Mouse (Mus musculus): ENCODE measurements around the gene Enox1.
A peak's percentile ranks its signal among the peaks of the same experiment; 100 is the strongest.
"Not testable (repeated sequence)": the region's sequence is repeated elsewhere in the genome, so short reads cannot be mapped to it uniquely, and the experiment has no call there.

Gene Enox1

GRCm38 (mm10) chr14:77156222-77156910 lies at the start of gene Enox1:
TSS of gene Enox1 (plus strand) at chr14:77156763.
- DNase-seq (ENCODE audit: inconsistent ontology term) = peak; percentile 91

DNA sequence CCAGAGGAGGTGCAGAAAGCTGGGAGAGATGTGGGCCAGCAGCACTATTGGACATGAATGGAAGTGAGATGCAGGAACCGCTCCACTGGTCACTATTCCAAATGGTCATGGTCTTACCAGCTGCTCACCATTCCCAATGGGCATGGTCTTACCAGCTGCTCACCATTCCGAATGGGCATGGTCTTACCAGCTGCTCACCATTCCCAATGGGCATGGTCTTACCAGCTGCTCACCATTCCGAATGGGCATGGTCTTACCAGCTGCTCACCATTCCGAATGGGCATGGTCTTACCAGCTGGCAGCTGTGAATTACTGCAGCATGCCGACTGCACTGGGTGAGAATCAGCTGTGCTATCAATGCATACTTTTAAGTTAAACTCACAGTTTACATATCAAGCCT lies 45.9 kb upstream of the Enox1 start:
- not testable (repeated sequence) for DNase-seq (ENCODE audit: inconsistent ontology term)

GRCm38 (mm10) chr14:77130612-77131011 lies 26.0 kb upstream of the Enox1 start:
- DNase-seq (ENCODE audit: inconsistent ontology term) = no peak

GRCm38 (mm10) chr14:77136936-77137335 lies 19.6 kb upstream of the Enox1 start:
- DNase-seq (ENCODE audit: inconsistent ontology term) = no peak

- peak; percentile 54 for DNase-seq (ENCODE audit: inconsistent ontology term)
Observed at GRCm38 (mm10) chr14:77141324-77142282, 15.0 kb upstream of the Enox1 start.

DNA sequence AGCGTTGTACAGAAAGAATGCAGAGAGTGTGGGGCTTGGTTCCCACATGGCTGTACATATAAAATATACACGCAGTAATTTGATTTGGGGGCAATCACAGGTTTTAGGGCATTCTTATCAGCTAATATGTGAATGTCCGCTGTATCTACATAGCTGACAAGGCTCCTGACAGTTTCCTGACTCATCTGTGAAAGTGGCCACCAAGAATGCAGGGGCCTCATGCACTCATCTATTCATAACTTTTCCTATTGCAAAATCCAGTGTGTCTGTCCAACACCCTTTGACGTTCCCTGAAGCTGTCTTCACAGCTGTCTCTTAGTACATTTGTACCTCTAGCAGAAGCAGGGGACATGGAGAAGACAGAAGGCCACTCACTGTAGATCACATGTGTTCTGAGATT lies 11.5 kb upstream of the Enox1 start:
- DNase-seq (ENCODE audit: inconsistent ontology term) = no peak

- no peak for DNase-seq (ENCODE audit: inconsistent ontology term)
Observed at GRCm38 (mm10) chr14:77147635-77148034, 8.9 kb upstream of the Enox1 start.

GRCm38 (mm10) chr14:77150556-77150955 lies 6.0 kb upstream of the Enox1 start:
- DNase-seq (ENCODE audit: inconsistent ontology term) = no peak

GRCm38 (mm10) chr14:77151431-77151830 lies 5.1 kb upstream of the Enox1 start:
- no peak for DNase-seq (ENCODE audit: inconsistent ontology term)

DNA sequence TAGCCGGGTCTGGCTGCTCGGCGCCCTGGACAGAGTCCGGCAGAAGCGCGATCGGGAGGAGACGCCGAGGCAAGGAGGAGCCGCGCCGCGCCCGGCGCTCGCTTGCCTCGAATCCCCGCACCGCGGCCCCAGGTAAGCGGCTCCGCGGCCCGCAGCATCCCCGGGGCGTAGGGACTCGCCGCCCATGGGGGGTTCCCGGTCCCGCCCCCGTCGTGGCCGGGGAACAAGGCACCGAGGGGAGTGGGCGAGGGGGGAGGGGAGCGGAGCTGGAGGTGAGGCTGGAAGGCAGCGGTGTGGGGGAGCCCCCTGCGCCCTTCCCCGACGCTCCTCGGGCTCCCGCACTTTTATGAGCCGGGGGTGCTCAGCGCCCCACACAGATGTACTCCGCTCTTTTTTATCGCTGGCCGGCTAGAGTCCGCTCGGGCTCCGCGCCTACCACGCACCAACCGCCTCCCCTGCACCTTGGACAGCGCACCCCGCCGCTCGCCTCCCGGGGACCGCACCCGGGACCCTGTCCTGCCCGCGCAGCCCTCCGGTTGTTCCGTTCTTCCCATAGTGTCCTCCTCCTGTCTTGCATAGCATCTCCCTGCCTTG lies 445 bp downstream of the Enox1 start:
- peak; percentile 70 for DNase-seq (ENCODE audit: inconsistent ontology term)

DNA sequence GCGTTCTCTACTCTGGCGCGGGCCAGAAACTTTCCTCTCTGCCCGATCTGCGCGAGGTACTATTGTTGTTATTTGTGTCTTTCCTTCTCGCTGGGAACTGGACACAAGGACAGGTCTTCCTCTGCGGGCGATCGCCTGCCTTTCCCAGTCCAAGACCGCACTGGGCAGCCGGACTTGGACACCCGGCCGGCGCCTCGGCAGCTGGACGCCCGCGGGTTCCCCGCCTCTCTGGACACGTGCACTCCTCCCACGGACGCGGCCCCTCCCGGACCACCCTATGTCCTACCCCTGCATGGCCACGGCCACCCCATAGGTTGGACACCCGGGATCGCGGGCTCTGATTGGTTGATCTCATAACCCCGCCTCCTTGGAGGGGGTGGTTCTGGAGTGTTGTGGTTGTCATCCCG lies 945 bp downstream of the Enox1 start:
- DNase-seq (ENCODE audit: inconsistent ontology term) = peak; percentile 87

- DNase-seq (ENCODE audit: inconsistent ontology term) = no peak
Observed at GRCm38 (mm10) chr14:77159397-77159796, 2.8 kb downstream of the Enox1 start.

DNA sequence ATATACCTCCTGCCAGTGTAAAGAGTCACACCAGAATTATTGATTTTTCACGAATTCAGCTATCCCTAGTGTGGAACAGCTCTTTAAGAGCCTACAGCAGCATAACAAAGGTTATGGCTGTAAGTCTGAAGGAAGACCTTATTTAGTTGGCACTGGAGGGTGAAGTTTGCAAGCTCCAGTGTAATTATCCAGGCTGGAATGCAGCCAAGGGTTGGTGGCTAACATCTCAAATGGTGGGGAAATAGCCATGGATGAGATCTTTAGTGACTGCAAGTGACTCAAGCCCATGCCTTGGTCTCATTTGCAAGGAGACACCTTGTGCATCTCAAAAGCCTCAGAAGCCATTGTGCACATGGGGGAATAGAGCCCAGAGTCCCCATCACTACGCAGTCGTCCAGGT lies 5.9 kb downstream of the Enox1 start:
- no peak for DNase-seq (ENCODE audit: inconsistent ontology term)

GRCm38 (mm10) chr14:77164396-77164795 lies 7.8 kb downstream of the Enox1 start:
- DNase-seq (ENCODE audit: inconsistent ontology term) = no peak

DNA sequence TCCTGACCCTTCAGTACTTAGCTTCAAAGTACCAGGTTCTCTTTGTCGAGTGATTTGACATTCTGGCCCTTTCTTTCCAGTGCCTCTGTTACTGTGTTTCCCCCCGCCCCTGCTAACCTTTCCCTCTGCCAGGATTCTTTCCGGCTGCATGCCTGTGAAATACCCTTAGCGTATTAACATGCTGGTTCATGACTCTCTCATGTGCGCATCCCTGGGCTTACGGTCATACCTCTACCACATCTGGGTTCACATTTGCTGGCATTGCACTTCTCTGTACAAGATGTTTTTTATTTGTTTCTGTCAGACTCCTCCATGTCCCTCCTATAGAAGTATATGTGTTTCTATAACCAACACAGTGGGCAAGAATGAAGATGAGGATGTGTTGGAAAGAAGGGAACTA lies 11.6 kb downstream of the Enox1 start:
- DNase-seq (ENCODE audit: inconsistent ontology term) = no peak

DNA sequence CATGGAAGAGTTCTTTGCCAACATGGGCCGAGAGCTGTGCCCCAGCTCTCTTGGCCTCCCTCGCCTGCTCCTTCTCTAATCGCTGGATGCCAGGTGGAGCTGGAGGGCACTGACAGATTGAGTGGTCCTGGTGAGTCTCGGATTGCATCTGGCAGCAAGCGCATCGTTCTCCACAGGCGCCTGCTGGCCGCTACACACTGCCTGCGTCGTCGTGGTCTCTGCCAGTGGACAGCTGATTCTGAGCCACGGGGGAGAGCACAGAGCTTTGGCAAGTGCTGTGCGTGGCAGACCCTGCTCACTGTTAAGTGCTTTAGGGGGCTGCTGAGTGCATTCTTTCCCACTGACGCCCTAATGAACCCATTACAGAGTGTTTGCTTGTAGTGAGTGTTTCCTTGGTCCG lies 17.9 kb downstream of the Enox1 start:
- no peak for DNase-seq (ENCODE audit: inconsistent ontology term)

DNA sequence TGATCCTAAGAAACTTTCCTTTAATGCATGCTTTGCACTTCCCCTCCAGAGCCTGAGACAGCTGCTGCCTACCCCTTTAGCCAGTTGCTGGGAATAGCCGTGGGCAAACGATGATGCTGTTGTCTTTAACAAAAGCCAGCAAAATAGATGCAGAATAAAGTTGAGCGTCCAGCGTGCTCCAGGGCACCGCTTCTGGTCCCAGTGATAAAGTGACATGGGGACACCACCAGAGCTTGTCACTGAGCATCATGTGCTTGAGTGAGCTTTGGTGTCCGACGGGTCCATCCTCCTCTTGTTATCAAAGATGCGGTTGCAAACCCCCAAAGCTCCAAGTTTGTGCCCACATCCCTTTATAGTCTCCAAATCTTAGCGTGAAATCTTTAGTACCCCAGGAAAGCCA lies 18.4 kb downstream of the Enox1 start:
- DNase-seq (ENCODE audit: inconsistent ontology term) = no peak

- no peak for DNase-seq (ENCODE audit: inconsistent ontology term)
Observed at GRCm38 (mm10) chr14:77180241-77180640, 23.7 kb downstream of the Enox1 start.

GRCm38 (mm10) chr14:77180753-77181374 lies 24.3 kb downstream of the Enox1 start:
- no peak for DNase-seq (ENCODE audit: inconsistent ontology term)

GRCm38 (mm10) chr14:77183491-77183890 lies 26.9 kb downstream of the Enox1 start:
- no peak for DNase-seq (ENCODE audit: inconsistent ontology term)

DNA sequence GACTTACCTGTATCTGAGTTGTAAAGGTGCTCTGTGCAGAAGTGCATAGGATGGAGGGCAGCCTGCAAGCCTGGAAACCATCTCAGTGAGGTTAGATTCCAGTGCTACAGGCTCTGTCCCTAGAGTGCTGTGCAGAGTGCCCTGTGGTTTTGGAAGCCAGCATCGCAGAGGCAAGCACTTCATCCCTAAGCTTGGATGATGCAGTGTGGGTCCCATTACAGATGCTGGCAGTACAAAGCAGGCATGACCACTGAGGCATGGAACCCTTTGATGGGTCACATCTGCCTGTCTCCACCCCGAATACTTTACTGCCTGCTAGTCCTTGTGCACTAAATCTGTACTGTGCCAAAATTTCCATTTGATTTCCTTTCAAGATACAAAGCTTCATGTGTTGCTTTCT lies 33.6 kb downstream of the Enox1 start:
- no peak for DNase-seq (ENCODE audit: inconsistent ontology term)
